Mouse (Mus musculus) lung, postnatal 0 days (tissue): ENCODE data around the gene Nr0b2. TPM values are rescaled to one million over a fixed set of nuclear protein-coding genes. Genes with fewer than 3 reads are reported as not detected.
"Not testable (repeated sequence)": the region's sequence is repeated elsewhere in the genome, so short reads cannot be mapped to it uniquely, and the experiment has no call there.

ENCODE experiments used
- ATAC-seq: fragments of 200-750 bp; cut with Nextera tagmentation; 2 replicates; pipeline ENCODE4 v1.8.0; 2017; ENCODE audit warnings: moderate library complexity
- DNase-seq: peaks from one replicate; pipeline ENCODE4 v3.0.0-alpha.2; 2016; ENCODE audit warnings: low spot score
- H3K27ac ChIP-seq: fragments of 300-500 bp; sonication (generic); 2 replicates; pipeline ENCODE4 v1.5.1; 2014; ENCODE audit warnings: antibody characterized with exemption, mild to moderate bottlenecking, low read length, mixed read lengths
- H3K27me3 ChIP-seq: fragments of 300-500 bp; sonication (generic); replicated peaks from 2 replicates; pipeline ENCODE4 v1.6.1; 2014; ENCODE audit warnings: low read length, mixed read lengths; ENCODE audit not compliant: insufficient read depth
- H3K36me3 ChIP-seq: fragments of 300-500 bp; sonication (generic); 2 replicates; pipeline ENCODE4 v1.6.1; 2014; ENCODE audit warnings: low read length, mixed read lengths; ENCODE audit not compliant: insufficient read depth
- H3K4me1 ChIP-seq: fragments of 300-500 bp; sonication (generic); 2 replicates; pipeline ENCODE4 v1.6.1; 2014; ENCODE audit warnings: antibody characterized with exemption, low read depth, low read length, mixed read lengths; ENCODE audit not compliant: insufficient read depth
- H3K4me2 ChIP-seq: fragments of 300-500 bp; sonication (generic); replicated peaks from 2 replicates; pipeline ENCODE4 v1.6.1; 2014; ENCODE audit warnings: low read depth, mild to moderate bottlenecking, low read length, moderate library complexity, mixed read lengths
- H3K4me3 ChIP-seq: fragments of 300-500 bp; sonication (generic); 2 replicates; pipeline ENCODE4 v1.5.1; 2014; ENCODE audit warnings: low read depth, low read length
- H3K9ac ChIP-seq: fragments of 300-500 bp; sonication (generic); replicated peaks from 2 replicates; pipeline ENCODE4 v1.6.1; 2014; ENCODE audit warnings: low read depth, mild to moderate bottlenecking
- H3K9me3 ChIP-seq: fragments of 300-500 bp; sonication (generic); 2 replicates; pipeline ENCODE4 v1.6.1; 2016; ENCODE audit warnings: low read length, mixed read lengths
- CTCF ChIP-seq: IDR thresholded peaks from 2 replicates; pipeline ENCODE4 v1.5.1; 2016; ENCODE audit warnings: antibody characterized with exemption, mild to moderate bottlenecking
- EP300 ChIP-seq: IDR thresholded peaks from 2 replicates; pipeline ENCODE4 v1.6.1; 2016; ENCODE audit warnings: antibody characterized with exemption, mild to moderate bottlenecking, control low read depth
- WGBS: fragments of 180-500 bp; shearing (Covaris S2); extraction: QIAGEN DNeasy Blood & Tissue Kit; methylation state at CpG from one replicate; pipeline ENCODE4 v1.1.7; 2014; 5-methylcytosine and 5-hydroxymethylcytosine counted together
- polyA plus RNA-seq: library from polyadenylated mRNA; unstranded; fragments of >200 nt; fragmentation: Nextera tagmentation; extraction: Ambion mirVana; gene quantifications from 2 replicates; pipeline ENCODE4 v1.2.1, GENCODE M21; 2015

Gene Nr0b2
- polyA plus RNA-seq, result 0.37 and 0.39 TPM in 2 replicates

GRCm38 (mm10) chr4:133552768-133553447, at the start of gene Nr0b2:
Nr0b2 (plus strand) TSS chr4:133553376.
- no peak for DNase-seq
- ATAC-seq, result no peak
- no peak within 1 kb of the TSS for H3K9ac ChIP-seq

GRCm38 (mm10) chr4:133504300-133504699, 48.9 kb upstream of the Nr0b2 start:
- DNase-seq (no peak), ATAC-seq (no peak)
- no peak overlapping the region for H3K27ac ChIP-seq
- H3K4me3 ChIP-seq, result no peak overlapping the region
- H3K36me3 ChIP-seq, result no peaks in the 10 kb centered on the region
- no peak overlapping the region for H3K4me2 ChIP-seq
- H3K9ac ChIP-seq, result no peak overlapping the region
- H3K9me3 ChIP-seq, result no peaks in the 10 kb centered on the region
- H3K4me1 ChIP-seq, result no peaks in the 10 kb centered on the region
- peaks cover 22% of the 10 kb centered on the region; the same call in 1 of the 2 replicates for H3K27me3 ChIP-seq
- 35% methylated on average over 5 of the region's 5 CpGs for WGBS
- TF ChIP-seq CTCF (no peak), EP300 (no peak)

More at GRCm38 (mm10) chr4:133552768-133553447, at the start of gene Nr0b2:
- H3K27ac ChIP-seq, result no peak within 1 kb of the TSS
- WGBS, result 46% methylated on average over 10 of the region's 10 CpGs
- no peak within 1 kb of the TSS for H3K4me3 ChIP-seq
- TF ChIP-seq CTCF (no peak), EP300 (no peak)
- H3K4me2 ChIP-seq, result no peak within 1 kb of the TSS
- H3K36me3 ChIP-seq, result no peaks in the 10 kb centered on the region
- no peaks in the 10 kb centered on the region for H3K27me3 ChIP-seq
- no peaks in the 10 kb centered on the region for H3K9me3 ChIP-seq
- H3K4me1 ChIP-seq, result no peaks in the 10 kb centered on the region

- Histone ChIP-seq H3K9me3 (no peaks in the 10 kb centered on the region), H3K4me3 (no peak overlapping the region), H3K4me1 (no peaks in the 10 kb centered on the region), H3K9ac (no peak overlapping the region), H3K36me3 (no peaks in the 10 kb centered on the region), H3K27me3 (peaks cover 16% of the 10 kb centered on the region; the same call in 1 of the 2 replicates), H3K27ac (no peak overlapping the region), H3K4me2 (no peak overlapping the region)
- no peak for DNase-seq
- TF ChIP-seq CTCF, result no peak
- TF ChIP-seq EP300, result no peak
- ATAC-seq, result no peak
- 46% methylated on average over 9 of the region's 9 CpGs for WGBS
These were observed 48.3 kb upstream of the Nr0b2 start for GRCm38 (mm10) chr4:133504755-133505485.

GRCm38 (mm10) chr4:133506573-133506972, 46.6 kb upstream of the Nr0b2 start:
- H3K9ac ChIP-seq, result no peak overlapping the region
- DNase-seq, result no peak

GRCm38 (mm10) chr4:133508990-133509389, 44.2 kb upstream of the Nr0b2 start:
- TF ChIP-seq EP300 (no peak), CTCF (no peak)
- DNase-seq (no peak), ATAC-seq (no peak)
- no peaks in the 10 kb centered on the region for H3K4me1 ChIP-seq
- WGBS, result 75% methylated on average over 7 of the region's 7 CpGs
- H3K9ac ChIP-seq, result no peak overlapping the region
- no peak overlapping the region for H3K27ac ChIP-seq
- no peaks in the 10 kb centered on the region for H3K9me3 ChIP-seq
- no peak overlapping the region for H3K4me2 ChIP-seq
- H3K27me3 ChIP-seq, result no peaks in the 10 kb centered on the region
- H3K36me3 ChIP-seq, result no peaks in the 10 kb centered on the region
- no peak overlapping the region for H3K4me3 ChIP-seq

More at GRCm38 (mm10) chr4:133506573-133506972, 46.6 kb upstream of the Nr0b2 start:
- TF ChIP-seq EP300 (no peak), CTCF (no peak)
- no peaks in the 10 kb centered on the region for H3K36me3 ChIP-seq
- no peaks in the 10 kb centered on the region for H3K27me3 ChIP-seq
- ATAC-seq, result no peak
- H3K4me1 ChIP-seq, result no peaks in the 10 kb centered on the region
- no peak overlapping the region for H3K4me3 ChIP-seq
- H3K27ac ChIP-seq, result no peak overlapping the region
- no peak overlapping the region for H3K4me2 ChIP-seq
- WGBS, result 65% methylated on average over 5 of the region's 5 CpGs
- H3K9me3 ChIP-seq, result no peaks in the 10 kb centered on the region

GRCm38 (mm10) chr4:133511050-133511449, 42.1 kb upstream of the Nr0b2 start:
- no peak for DNase-seq
- Histone ChIP-seq H3K9me3 (no peaks in the 10 kb centered on the region), H3K9ac (no peak overlapping the region), H3K27ac (no peak overlapping the region), H3K27me3 (no peaks in the 10 kb centered on the region), H3K4me2 (no peak overlapping the region), H3K4me3 (no peak overlapping the region), H3K4me1 (no peaks in the 10 kb centered on the region), H3K36me3 (no peaks in the 10 kb centered on the region)
- 68% methylated on average over 5 of the region's 5 CpGs for WGBS
- ATAC-seq, result no peak
- TF ChIP-seq EP300 (no peak), CTCF (no peak)

- H3K4me3 ChIP-seq, H3K27ac ChIP-seq, H3K27me3 ChIP-seq, H3K9ac ChIP-seq, H3K9me3 ChIP-seq, H3K4me1 ChIP-seq, DNase-seq, H3K4me2 ChIP-seq, ATAC-seq, H3K36me3 ChIP-seq: not testable (repeated sequence)
- WGBS, result 44% methylated on average over 5 of the region's 5 CpGs
These were observed 40.7 kb upstream of the Nr0b2 start for GRCm38 (mm10) chr4:133512511-133512910.
